Mouse (Mus musculus) cerebellum, postnatal 36 days (tissue): Measurements from ENCODE around the gene Ddx28.
A peak's percentile ranks its signal among the peaks of the same experiment; 100 is the strongest.
"Not testable (repeated sequence)": the region's sequence is repeated elsewhere in the genome, so short reads cannot be mapped to it uniquely, and the experiment has no call there.

ENCODE experiments used
- DNase-seq, 2 experiments: peaks; one replicate each; pipeline ENCODE4 v3.0.0; 2021 to 2022; ENCODE audit warnings: mixed read lengths in 2 of 2

The Ddx28 gene

DNA sequence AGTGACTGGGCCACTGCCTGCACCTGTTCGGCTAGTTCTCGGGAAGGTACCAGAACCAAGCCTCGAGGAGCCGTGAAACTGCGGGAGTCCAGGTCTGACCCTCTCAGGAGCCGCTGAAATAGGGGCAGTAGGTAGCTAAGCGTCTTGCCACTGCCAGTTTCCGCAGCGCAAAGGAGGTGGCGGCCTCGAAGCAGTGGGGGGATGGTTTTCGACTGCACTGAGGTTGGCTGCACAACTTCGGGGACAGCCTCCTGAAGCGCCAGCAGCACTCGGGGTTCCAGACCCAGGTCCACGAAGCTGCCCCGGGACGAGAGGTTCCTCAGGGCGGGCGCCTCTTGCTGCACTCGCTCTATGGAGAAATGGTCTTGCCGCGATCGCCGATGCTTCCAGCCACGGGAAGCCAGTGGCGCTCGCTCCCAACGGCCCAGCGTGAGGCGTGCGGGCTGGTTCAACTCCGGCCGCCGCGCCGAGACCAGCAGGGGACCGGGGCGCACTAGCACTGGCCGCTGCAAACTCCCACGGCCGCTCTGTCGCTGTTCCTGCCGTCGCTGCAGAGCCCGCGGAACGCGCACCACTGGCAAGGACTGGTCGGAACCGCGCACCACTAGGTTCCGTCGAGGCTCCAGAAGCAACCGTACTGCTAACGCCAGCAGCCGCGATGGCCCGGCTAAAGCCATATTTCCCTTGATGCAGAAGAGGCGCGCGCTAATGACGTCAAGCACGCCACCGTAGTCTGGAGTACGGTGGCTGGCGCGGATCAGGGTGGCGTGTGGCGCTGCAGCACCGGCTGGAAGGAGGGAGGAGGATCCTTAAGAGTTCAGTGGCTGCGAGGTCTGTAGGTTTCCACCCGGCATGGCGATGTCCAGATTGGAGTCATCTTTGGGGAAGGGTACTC is 687 bp downstream of the Ddx28 start:
- peak; percentile 95 to 97 for DNase-seq

DNA sequence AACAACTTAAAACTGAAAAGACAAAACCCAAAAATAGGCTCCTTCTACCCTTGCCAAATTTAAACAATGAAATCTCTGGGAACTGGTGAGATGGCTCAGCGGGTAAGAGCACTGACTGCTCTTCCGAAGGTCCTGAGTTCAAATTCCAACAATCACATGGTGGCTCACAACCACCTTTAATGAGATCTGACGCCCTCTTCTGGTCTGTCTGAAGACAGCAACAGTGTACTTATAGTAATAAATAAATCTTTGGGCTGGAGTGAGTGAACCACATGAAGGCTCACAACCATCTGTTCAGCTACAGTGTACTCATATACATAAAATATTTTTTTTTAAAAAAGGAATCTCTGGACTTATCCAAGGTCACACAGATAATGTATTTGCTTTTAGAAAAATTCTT is 3.8 kb downstream of the Ddx28 start:
- DNase-seq, result not testable (repeated sequence)

DNA sequence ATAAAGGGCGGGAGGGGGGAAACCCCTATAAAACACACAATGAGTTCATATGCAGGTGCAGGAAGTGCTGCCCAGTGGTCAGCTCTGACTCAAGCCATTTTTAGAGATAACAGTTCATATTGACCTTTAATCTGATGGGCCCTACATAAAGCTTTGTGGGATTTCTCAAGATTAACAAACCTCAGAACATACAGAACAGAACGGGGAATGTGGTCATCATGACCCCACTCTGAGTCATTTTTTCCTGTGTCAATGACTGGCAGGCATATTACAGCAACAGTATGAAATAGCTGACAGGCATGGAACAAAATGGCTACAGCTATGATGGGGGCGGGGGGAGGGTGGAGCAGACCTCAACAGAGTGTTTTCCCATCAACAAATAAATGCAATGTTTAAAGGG is 4.5 kb downstream of the Ddx28 start:
- no peak for DNase-seq

- no peak for DNase-seq
Observed at GRCm38 (mm10) chr8:106006413-106006812, 5.3 kb downstream of the Ddx28 start.

- no peak for DNase-seq
Observed at GRCm38 (mm10) chr8:106005875-106006274, 5.8 kb downstream of the Ddx28 start, which contains the start of gene Dpep2nb. Gene Dpep2nb (minus strand): TSS chr8:106005975.

- no peak for DNase-seq
Observed at GRCm38 (mm10) chr8:106004538-106005207, 7.0 kb downstream of the Ddx28 start.

GRCm38 (mm10) chr8:106001908-106002307 is 9.8 kb downstream of the Ddx28 start:
- DNase-seq, result peak; percentile 77 to 80

- no peak for DNase-seq
Observed at GRCm38 (mm10) chr8:105998971-105999370, 12.7 kb downstream of the Ddx28 start.

DNA sequence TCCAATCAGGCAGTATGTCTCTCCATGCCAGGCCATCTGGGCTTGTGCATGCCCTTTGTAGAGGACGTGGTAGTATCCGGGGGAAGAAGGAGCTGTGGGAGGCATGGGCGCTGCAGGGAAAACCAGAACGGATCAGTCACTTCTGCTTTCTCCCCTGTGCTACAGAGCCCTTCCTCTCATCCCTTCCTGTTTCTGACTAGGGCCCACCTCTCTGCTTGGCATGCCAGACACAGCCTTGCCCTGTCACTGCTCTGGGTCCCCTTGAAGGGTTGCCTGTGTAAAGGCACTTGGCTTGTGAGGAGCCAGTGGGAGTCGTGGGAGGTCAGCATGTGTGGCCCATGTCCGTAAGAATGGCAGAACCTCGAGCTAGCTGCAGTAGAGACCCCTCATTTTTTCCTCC is 15.3 kb downstream of the Ddx28 start:
- DNase-seq, result no peak

DNA sequence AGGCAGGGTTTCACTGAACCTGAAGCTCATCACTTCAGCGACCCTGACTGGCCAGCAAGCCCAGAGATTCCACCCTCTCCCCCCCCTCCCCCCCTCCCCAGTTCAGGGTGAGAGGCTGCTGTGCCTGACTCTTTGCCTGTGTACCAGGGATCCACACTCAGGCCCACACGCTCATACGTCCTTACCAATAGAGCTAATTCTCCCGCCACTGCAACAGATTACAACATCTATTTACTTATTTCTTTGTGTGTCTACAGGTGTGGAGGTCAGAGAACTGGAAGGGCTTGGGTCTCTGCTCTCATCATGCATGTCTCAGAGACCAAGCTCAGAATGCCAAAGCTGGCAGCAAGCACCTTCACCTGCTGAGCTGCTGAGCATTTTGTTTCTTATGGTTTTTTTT is 18.5 kb downstream of the Ddx28 start:
- DNase-seq, result no peak

DNA sequence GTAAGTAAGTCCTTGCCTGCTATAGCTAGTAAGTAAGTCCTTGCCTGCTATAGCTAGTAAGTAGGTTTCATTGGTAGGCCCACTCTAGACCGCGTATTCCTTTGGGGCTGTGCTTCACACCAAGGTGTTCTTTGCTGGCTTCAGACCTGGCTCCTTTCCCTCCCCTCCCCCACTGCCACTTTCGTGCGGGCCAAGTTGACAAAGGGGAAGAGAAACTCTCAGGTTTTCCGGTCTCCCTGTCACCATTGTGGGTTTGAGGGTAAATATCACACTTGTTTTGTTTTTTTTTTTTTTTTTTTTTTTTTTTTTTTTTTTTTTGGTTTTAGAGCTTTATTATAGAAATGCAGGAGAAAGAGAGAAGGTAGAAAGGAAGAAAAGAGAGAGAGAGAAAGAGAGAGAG is 19.2 kb downstream of the Ddx28 start:
- DNase-seq, result no peak

DNA sequence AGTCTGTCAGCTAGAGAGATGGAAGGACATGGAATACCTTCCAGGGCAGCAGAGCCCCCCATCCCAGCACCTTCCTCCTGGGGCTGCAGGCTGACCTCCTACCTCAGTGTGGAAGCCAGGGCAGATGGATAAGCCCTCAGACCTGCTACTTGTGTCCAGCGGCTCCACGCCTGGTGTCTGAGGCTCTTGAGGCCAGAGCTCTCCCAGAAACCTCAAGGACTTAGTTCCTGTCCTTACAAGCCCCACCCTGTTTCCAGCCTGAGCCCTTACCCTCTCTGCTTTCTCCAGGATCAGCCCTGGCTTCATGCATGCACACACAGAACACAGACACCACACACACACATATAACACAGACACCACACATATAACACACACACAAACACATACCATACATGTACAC is 20.1 kb downstream of the Ddx28 start:
- no peak for DNase-seq

- DNase-seq, result peak; percentile 83 to 88
Observed at GRCm38 (mm10) chr8:105990856-105991387, 20.8 kb downstream of the Ddx28 start, which contains the start of gene Dus2. Gene Dus2 (plus strand): TSS chr8:105991337.

- DNase-seq, result no peak
Observed at GRCm38 (mm10) chr8:105988546-105988945, 23.1 kb downstream of the Ddx28 start.

DNA sequence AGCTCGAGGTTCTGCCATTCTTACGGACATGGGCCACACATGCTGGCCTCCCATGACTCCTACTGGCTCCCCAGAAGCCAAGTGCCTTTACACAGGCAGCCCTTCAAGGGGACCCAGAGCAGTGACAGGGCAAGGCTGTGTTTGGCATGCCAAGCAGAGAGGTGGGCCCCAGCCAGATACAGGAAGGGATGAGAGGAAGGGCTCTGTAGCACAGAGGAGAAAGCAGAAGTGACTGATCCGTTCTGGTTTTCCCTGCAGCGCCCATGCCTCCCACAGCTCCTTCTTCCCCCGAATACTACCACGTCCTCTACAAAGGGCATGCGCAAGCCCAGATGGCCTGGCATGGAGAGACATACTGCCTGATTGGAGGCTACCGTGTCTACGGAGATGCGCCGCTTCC is 28.3 kb downstream of the Ddx28 start:
- not testable (repeated sequence) for DNase-seq

DNA sequence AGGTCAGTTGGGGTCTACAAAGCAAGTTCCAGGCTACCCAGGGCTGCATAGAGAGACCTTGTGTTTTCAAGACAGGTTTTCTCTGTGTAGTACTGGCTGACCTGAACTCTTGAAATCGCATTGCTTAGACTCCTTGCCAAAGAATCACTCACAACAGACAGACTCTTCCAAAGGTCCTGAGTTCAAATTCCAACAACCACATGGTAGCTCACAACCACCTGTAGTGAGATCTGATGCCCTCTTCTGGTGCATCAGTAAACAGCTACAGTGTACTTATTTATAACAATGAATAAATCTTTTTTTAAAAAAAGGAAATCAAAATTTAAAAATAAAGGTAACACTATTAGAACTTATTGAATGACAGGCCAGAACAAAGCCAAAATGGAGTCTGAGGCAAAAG is 30.5 kb downstream of the Ddx28 start:
- no peak for DNase-seq

- DNase-seq, result no peak
Observed at GRCm38 (mm10) chr8:105979325-105979724, 32.4 kb downstream of the Ddx28 start, which contains the start of gene Dpep3. Gene Dpep3 (minus strand): TSS chr8:105979429.

GRCm38 (mm10) chr8:105975363-105975762 is 36.3 kb downstream of the Ddx28 start:
- no peak for DNase-seq

DNA sequence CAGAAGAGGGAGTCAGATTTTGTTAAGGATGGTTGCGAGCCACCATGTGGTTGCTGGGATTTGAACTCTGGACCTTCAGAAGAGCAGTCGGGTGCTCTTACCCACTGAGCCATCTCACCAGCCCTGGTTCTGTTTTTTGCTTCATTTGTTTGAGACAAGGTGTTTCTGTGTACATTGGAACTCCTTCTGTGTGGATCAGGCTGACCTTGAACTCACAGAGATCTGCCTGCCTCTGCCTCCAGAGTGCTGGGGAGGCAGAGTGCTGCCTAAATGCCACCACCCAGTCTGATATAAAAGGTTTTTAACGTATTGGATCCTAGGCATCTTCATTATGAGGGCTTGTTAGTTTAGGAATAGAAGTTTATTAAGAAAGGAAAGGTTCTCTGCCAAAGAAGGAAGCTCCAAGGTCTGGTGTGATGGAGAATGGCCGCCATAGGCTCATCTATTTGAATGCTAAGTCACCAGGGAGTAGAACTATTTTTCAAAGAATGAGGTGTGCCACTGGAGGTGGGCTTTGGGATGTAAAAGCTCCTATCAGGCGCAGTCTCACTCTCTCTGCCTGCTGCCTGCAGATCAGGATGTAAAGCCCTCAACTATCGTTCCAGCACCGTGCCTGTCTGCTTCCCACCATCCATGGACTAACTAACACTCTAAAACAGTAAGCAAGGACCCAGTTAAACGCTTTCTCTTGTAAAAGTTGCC is 40.5 kb downstream of the Ddx28 start:
- no peak for DNase-seq

GRCm38 (mm10) chr8:105969367-105969766 is 42.3 kb downstream of the Ddx28 start:
- no peak for DNase-seq

- no peak for DNase-seq
Observed at GRCm38 (mm10) chr8:105966692-105967311, 44.9 kb downstream of the Ddx28 start.

- peak in 1 of 2 experiments; percentile 27 for DNase-seq
Observed at GRCm38 (mm10) chr8:105965905-105966341, 45.8 kb downstream of the Ddx28 start, which contains the start of gene Slc12a4. Gene Slc12a4 (minus strand): TSS chr8:105966097.
